Comparison of ENCODE assay signal across 28 mouse cellular contexts in genomic region chr8:124735371-124735911, GRCm38 (mm10). TPM values are rescaled to one million over a fixed set of nuclear protein-coding genes. Genes with fewer than 3 reads are reported as not detected.
"Had no signal": no experiment of that assay in that cellular context is flagged by ENCODE, and none has a peak within 500 bp of the region (broad histone marks: within the 10 kb centered on the region; RNA-seq: fewer than 3 reads in every experiment).

No protein-coding gene starts in this region.

- H3K27ac ChIP-seq: gastrocnemius, adult 2 months; heart, embryonic 10.5 days; hindbrain, embryonic 10.5 days; hindbrain, embryonic 13.5 days; hindbrain, embryonic 15.5 days; hindbrain, postnatal 0 days; kidney, embryonic 15.5 days; kidney, postnatal 0 days; limb, embryonic 13.5 days; limb, embryonic 15.5 days; liver, embryonic 12.5 days; liver, embryonic 14.5 days had no signal

- H3K9ac ChIP-seq: heart, embryonic 12.5 days; hindbrain, embryonic 13.5 days; hindbrain, embryonic 15.5 days; kidney, embryonic 15.5 days; limb, embryonic 13.5 days; limb, embryonic 15.5 days; liver, embryonic 12.5 days; liver, embryonic 14.5 days had no signal

- H3K27me3 ChIP-seq: heart, embryonic 12.5 days; hindbrain, embryonic 13.5 days; hindbrain, embryonic 15.5 days; kidney, embryonic 15.5 days; limb, embryonic 13.5 days; limb, embryonic 15.5 days; liver, embryonic 12.5 days had no signal

- H3K9me3 ChIP-seq: heart, embryonic 10.5 days; hindbrain, embryonic 10.5 days; hindbrain, embryonic 13.5 days; hindbrain, embryonic 15.5 days; kidney, embryonic 15.5 days; limb, embryonic 13.5 days; limb, embryonic 15.5 days; liver, embryonic 12.5 days had no signal

- H3K4me1 ChIP-seq: hindbrain, embryonic 10.5 days; hindbrain, embryonic 13.5 days; hindbrain, embryonic 15.5 days; kidney, embryonic 15.5 days; limb, embryonic 13.5 days; limb, embryonic 15.5 days; liver, embryonic 12.5 days had no signal

- H3K4me3 ChIP-seq: gastrocnemius, adult 2 months; heart, embryonic 10.5 days; heart, embryonic 12.5 days; hindbrain, embryonic 10.5 days; hindbrain, embryonic 13.5 days; hindbrain, embryonic 15.5 days; kidney, embryonic 15.5 days; limb, embryonic 13.5 days; limb, embryonic 15.5 days; liver, embryonic 12.5 days had no signal

- DNase-seq: gastrocnemius, adult 2 months; gastrocnemius, postnatal 10 days; gastrocnemius, postnatal 25 days; heart, adult 18-20 months; heart, postnatal 10 days; heart, postnatal 4 days; kidney, adult 11 months; kidney, adult 2 months; kidney, adult 9 months; kidney, postnatal 14 days; layer of hippocampus, adult 9-11 months; layer of hippocampus, postnatal 36 days; left cerebral cortex, postnatal 4 days had no signal

RNA-seq across cellular contexts. Expression of gene Fam89a, which starts 16.2 kb away (rescaled TPM):
- total RNA-seq: granulocyte monocyte progenitor cell, adult 5-6 weeks; hindbrain, postnatal 0 days; left cerebral cortex, postnatal 10 days had no signal

RNA-seq across cellular contexts. Expression of gene Trim67, which starts 57.5 kb away (rescaled TPM):
- total RNA-seq: granulocyte monocyte progenitor cell, adult 5-6 weeks; liver, adult 2 months had no signal
- polyA plus RNA-seq: liver, adult 2 months had no signal
